Mouse (Mus musculus) left cerebral cortex, postnatal 14 days (tissue): ENCODE results near the gene Tnfaip8l3. TPM values are rescaled to one million over a fixed set of nuclear protein-coding genes. Genes with fewer than 3 reads are reported as not detected.

ENCODE experiments used
- DNase-seq, 2 experiments: peaks; one replicate each; pipeline ENCODE4 v3.0.0; 2021 to 2022; ENCODE audit warnings: low spot score in 2 of 2, mixed read lengths in 1 of 2
- intact Hi-C: fragments of 180-260 bp; cut with DNase I; formaldehyde crosslinking; loops from one replicate; pipeline ENCODE4 v1.15.1; 2025
- long read RNA-seq, 2 experiments: library from polyadenylated mRNA; stranded (forward); transcript quantifications; one replicate each; pipeline ENCODE4 v2.0.0; 2021
- total RNA-seq, 2 experiments: library from RNA; stranded (reverse); gene quantifications; 2 replicates each; pipeline ENCODE4 v1.2.3; 2021

Gene Tnfaip8l3
- 1 to 10 TPM; 5.1 to 6.5 TPM for total RNA-seq
- long read RNA-seq, experiment 1, full-length matches to known transcripts, result 3 of 4 reads
- long read RNA-seq, experiment 1, partial matches to known transcripts, result 0 of 4 reads
- long read RNA-seq, experiment 1, other reads (novel, unspliced or antisense), result 1 of 4 reads
- long read RNA-seq, experiment 2, full-length matches to known transcripts, result 3 of 4 reads
- long read RNA-seq, experiment 2, partial matches to known transcripts, result 0 of 4 reads
- long read RNA-seq, experiment 2, other reads (novel, unspliced or antisense), result 1 of 4 reads

DNA sequence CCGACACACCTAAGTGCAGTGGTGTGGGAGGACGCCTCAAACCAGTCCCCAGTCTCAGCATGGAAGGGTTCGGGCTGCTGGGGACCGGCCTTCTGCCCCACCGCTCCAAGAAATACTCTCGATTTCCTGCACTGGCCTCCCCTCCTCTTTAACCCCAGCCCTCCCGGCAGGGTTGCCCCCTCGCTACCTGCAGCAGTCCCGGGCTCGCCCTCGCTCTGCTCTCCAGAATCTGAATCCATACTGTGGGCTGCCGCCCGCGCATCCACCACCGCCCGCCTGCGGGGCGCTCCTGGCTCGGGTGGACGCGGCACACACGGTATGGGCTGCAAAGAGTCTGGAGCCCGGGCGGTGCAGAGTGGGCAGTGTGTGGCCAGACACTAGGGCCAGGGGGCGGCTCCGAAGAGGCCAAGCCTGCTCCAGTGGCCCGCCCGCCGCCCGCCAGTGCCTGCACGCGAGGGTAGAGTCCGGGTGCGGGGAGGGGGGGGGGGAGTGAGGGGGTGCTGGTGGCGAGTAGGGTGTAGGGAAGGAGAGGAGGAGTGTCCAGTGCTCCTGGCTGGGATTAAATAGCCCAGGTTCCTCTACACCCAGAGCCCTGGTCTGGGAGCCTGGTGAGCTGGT, at the start of gene Tnfaip8l3:
Gene Tnfaip8l3, minus strand, starts transcription at position 357 of the 618 bp plus-strand sequence.
- DNase-seq, result peak in 1 of 2 experiments; percentile 12
- intact Hi-C loops, result no loop called here

DNA sequence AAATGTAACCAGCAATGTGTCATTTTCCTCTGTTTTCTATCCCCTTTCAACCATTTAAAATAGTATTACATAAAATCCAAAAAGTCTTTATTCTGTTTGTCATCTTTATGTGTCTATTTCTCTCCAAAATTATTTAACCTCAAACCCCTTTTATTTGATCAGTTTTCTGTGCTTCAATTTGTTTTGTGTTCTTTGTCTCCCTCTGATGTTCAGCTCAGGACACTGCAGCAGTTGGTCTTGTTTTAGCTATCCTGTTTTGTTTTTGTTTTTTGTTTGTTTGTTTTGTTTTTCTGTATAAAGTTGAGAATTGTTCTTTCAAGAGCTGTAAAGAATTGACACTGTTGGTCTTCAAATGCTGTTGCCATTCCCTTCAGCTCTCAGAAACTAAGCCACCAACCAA, 44.5 kb upstream of the Tnfaip8l3 start:
- intact Hi-C loops, result loop anchor here (1.0 to 5.0 kb wide), 2 partner anchors 121 to 220 kb away; no protein-coding TSS in a partner anchor
- peak; percentile 17 to 19 for DNase-seq

DNA sequence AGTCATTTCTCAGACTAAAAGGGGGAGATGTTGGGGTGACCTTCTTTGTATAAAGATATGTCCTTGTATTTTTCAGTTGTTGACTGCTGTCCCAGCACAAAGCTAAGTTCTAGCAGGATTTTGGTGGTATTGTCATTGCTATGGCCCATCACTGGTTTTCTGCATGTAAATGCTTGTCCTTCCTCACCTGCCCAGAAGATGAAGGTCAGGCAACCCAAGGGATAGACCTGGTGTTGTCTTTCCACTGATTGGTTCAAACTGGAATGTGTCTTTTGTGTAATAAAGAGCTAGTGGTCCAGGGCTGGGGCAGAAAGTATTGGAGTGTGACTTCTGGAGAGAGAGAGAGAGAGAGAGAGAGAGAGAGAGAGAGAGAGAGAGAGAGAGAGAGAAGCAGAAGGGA, 30.4 kb upstream of the Tnfaip8l3 start:
- DNase-seq, result no peak
- intact Hi-C loops, result no loop called here

DNA sequence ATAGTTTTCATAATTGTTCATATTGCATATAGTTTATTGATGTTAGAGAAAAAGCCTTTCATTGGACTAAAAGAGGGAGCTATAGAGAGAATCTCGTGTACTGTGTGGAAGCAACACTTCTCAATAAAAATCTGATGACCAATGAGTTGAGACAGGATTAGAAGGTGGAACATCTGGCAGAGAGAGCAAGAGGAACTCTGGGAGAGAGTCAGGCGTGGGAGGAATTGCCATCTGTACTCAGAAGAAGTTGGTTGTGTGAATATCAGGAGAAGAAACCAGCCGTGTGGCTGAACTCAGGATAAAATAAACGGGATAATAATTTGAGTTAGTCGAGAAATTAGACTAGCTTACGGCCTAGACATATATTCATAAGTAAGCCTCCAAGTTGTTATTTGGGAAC, 28.9 kb upstream of the Tnfaip8l3 start:
- DNase-seq, result no peak
- intact Hi-C loops, result no loop called here

DNA sequence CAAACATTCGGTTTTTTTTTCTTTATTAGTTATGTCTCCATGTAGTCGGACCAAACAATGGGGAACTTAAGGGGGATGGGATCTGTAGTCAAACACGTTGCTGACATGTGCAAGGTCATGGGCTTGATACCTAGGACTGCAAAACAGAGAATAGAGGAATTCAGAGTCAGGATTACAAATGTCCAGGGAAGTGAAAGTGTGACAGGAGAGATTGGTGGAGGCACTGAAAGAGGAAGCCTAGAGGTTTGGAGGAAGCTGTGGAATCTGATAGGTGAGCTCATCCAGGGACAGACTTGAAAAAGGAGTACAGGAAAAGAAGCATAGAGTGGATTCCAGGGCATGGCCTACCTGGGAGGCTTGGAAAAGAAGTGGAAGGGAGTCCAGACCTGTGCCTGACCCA, 16.1 kb upstream of the Tnfaip8l3 start:
- intact Hi-C loops, result no loop called here
- DNase-seq, result no peak

DNA sequence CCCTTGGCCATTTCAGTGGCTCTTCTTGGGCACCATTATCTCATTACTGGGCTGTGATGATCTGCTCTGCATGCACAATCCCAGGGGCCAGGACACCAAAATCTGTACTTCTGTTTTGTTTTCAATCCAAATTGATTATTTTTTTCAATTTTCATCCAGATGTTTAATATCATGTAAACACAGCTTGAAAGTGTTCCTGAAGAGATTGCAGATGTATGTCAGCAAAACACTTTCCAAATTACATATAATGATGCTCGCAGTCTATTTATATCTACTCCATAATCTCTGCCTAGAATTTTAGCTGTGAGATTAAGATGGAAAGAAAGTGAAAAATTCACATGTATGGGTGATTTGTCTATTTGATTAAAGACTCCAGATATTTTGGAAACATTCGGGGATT, 9.6 kb upstream of the Tnfaip8l3 start:
- intact Hi-C loops, result no loop called here
- DNase-seq, result no peak

DNA sequence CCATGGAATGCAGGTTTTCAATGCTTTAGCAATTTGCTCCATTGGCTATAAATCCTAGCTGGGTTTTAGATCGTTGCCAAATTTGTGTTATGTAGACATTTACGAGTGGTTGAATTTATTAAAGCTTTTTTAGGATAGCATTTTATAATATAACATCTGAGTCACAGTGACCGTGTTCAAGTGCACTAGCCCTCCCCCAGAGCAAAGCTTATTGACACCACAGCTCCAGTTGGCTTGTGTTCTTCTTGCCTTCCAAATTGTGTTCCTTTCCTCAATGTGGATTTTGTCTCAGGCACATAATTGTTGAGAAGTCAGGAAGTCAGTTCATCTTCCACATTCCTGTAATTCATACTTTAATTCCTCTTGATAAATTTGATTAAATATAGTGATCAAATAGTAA, 6.7 kb upstream of the Tnfaip8l3 start:
- intact Hi-C loops, result no loop called here
- no peak for DNase-seq

DNA sequence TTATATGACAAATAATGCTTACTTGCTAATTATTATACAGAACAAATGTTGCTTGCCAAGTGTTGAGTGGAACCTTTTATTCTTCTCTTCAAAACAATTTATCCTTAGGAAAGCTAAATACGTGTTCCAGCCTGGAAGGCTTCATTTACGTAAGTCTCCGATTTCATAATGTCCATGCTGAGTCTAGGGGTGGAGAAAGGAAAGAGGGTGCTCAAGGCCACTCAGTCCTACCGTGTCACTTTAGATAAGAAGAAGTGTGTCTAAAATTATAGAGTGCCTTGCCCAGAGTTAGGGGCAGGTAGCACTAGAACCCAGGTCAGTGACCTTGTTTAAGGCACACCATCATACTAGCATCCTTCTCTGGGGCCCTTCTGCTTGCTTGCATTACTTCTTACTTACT, 5.5 kb upstream of the Tnfaip8l3 start:
- DNase-seq, result no peak
- intact Hi-C loops, result no loop called here

DNA sequence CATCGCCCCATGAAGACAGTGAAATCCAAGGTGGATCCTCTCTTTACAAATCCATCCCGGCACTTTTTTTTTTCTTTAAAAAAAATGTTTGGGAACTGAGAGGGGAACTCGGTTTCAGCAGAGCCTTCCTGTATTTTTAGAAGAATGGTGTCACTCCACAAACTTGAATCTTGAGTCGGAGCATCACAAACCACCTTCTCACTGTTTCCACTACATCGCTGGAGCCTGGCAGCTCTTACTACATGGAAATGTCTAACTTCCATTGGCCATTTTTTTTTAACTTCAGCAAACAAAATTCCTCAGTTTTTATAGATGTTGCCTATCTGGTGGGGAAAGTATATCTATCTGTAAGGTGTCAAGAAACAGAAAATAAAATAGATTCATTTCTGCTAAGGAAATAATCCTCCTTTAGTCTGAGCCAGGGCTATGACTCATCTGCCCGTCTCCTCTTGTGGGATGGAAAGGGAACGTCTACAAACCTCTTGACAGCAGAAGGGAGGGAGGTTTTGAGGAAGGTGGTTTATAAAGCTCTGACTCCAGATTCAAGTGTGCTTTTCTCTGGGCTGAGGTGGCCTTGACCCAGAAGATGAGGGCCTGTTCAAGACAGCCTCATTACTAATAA, 3.4 kb upstream of the Tnfaip8l3 start:
- intact Hi-C loops, result no loop called here

DNA sequence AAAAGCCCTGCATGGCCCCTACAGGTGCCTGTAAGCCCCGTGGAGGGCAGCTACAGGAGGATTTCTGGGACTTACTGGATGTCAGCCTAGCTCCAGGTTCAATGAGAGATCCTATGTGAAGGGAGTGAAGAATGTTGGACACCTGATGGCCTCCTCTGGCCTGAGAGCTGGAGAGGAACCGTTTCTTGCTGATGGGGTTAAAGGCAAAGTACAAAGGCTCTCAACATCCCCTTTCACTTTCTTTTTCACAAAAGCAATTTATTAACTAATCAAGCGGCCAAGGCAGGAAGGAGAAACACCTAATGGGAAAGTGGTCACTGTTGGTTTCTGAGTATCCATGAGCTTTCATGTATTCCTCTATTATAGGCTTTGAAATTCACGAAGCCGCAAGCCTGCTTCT, 1.0 kb upstream of the Tnfaip8l3 start:
- intact Hi-C loops, result no loop called here
- DNase-seq, result no peak

More for the DNA sequence above, 3.4 kb upstream of the Tnfaip8l3 start:
- no peak for DNase-seq

DNA sequence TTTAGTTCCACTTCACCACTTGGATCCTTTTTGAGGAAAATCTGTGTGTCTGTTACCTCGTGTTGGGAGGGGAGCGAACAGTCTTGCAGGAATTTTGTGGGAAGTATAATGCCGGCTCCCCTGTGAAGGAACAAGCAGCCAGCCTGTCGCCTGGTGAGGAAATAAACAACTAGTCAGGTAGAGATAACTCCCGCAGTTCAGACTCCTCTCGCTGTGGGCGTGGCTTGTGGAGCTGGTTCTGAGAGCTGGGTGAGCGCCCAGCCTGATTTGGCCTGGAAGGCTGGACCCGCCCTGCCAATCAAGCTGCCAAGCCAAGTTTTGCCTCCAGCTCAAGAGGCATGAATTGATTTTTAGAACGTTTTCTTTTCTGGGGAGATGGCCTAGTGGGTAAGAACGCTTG, 589 bp upstream of the Tnfaip8l3 start:
- intact Hi-C loops, result no loop called here
- peak; percentile 23 to 55 for DNase-seq

DNA sequence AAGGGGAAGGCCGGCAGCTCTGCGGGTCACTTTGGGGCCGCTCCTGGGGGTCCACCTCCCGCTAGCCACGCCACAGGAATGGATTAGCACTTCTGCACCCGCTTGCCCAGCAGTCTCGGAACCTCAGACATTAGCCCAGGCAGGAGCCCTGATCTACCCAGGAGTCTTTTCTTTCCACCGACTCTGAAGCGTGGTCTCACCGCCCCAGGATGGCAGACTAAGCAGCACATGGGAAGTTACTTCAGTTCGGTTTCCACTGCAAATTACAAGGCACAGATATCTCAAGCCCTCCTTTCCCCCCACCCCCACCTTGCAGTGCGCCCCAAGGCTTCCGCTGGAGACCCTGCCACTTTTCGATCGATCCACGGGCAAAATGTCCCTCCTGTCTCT, 551 bp downstream of the Tnfaip8l3 start:
- intact Hi-C loops, result no loop called here
- DNase-seq, result no peak

DNA sequence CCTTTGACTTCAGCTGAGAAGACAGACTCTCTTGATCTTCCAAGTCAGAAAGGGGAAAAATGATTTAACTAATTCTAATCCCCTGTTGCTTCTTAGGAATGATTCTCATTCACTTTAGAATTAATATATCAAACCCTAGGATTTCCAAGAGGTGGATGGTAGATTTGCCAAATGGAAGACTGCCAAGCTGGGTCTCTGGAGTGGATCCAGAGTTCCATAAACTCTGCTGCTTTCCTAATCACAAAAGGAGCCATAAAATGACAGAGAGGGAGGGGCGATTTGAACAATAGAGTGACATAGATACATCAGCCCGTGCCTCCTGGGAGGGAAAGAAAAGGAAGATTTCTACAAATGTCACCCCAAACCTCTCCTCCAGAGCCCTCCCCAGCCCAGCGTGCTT, 3.4 kb downstream of the Tnfaip8l3 start:
- intact Hi-C loops, result no loop called here
- no peak for DNase-seq

DNA sequence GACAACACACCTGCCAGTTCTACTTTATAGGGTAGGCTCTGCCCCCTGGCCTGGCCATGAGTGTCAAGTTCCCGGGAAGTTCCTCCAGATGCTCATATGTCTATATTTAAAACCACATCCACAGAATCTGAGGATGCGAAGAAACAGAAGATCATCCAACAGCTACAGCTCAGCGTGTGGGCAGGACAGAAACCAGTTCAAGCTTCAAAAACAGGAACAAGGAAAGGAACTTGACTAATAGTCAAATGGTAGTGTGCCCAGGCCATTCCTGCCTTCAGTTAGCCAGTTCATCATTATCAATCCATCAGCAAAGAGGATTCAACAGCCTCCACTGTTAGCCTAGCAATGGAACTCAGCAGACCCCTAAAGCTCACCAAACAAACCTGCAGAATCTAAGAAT, 4.5 kb downstream of the Tnfaip8l3 start:
- intact Hi-C loops, result no loop called here
- DNase-seq, result no peak

DNA sequence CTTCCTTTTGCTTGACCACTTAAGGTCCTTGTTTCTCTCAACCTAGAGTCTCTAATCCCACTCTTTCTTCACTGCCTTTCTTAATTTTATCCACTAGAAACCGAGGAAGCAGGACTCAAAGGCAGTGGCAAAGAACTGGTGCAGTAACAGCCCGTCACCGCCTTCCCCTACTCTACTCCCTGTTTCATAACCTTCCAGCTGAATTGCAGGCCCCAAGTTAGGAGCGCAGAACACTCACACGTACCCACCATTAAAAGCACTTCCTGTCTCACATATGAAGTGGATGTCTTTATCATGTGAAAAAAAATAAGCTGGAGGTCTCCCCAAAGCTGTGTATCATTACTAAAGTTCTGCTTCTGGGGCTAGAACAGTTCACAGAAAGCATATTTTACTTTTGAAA, 6.5 kb downstream of the Tnfaip8l3 start:
- DNase-seq, result no peak
- intact Hi-C loops, result no loop called here

DNA sequence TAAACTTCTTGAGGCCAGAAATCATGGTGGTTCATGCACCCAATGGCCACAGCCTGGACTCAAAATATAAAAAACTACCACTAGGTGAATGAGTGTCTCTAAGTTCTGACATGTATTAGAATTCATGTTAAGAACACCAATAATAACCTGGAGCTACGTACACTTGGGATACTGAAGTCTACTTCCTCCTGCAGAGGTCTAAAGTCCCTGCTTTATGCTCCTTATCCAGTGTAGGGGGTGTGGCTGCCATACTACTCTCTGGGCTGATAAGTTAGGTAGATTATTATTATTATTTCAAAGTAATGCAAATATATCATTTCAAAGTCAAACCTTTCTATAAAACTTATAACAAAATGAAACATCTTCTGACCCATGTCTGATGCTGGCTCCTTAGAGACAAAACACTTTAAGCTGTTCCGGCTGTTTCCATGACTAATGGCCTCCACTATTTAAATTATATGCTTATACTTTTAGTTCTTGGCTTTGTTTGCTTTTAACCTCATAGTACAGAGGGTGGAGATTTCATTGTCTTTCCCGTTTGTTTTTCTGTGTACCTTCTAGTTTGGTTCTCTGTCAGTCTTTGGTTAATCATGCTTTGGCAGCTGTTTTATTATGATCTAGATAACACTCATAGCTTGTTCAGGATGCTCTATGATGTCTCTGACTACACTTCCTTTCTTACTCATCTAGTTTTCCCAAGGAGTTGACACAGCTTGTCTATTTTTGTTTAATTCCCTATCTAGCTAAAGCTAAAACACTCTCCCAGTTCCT, 16.7 kb downstream of the Tnfaip8l3 start:
- DNase-seq, result no peak
- intact Hi-C loops, result no loop called here

DNA sequence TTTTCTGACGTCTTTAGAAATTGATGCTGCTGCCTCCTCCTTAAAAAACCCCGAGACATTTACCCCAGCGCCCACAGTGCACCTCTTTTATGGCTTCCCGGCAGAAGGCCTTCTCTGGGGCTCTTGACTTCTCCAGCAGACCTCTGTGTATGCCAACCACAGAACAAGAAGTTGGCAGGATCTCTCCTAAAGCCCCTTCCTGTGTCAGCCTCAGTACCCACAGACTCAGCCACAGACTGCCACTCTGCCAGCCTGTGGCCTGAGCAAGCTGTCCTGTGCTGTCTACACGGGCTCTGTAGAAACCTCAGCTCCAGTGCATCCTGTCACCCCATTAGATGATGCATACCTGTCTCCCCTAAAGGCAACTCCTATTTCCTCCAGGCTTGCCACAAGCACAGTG, 19.2 kb downstream of the Tnfaip8l3 start:
- intact Hi-C loops, result no loop called here
- DNase-seq, result no peak

DNA sequence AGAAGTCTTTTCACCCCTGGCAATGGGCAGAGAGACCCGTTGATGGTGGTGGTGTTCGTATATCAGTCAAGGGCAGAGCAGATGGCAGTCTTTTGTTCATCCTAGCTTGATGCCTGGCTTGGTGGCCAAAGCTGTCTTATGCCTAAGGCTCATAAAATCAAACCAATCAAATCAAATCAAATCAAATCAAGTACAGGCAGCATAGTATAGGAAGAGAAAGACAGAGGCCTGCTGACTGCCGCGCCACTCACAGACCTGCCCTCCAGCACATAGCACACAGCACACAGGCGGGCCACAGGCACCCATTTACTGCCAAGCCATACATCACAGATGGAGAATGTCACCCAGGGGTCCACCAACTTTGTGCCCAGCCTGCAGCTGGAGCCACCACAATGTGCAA, 25.1 kb downstream of the Tnfaip8l3 start:
- no peak for DNase-seq
- intact Hi-C loops, result no loop called here

DNA sequence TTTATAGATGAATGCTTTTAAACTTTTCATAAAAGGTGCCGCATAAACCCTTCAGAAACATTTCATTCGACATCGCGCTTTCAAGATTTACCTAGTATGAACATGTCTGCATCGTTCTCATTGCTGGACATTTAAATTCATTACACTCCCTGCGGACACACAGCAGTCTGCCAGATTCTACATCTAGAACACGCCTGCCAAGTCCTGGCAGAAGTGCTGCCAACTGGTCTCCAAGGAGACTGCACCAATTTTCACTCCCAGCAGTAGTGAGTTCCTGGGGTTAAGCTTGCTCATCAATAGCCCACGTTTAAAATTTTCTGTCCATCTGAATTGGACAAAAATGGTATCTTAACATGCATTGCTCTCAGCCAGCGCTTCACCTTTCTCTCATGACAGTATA, 30.5 kb downstream of the Tnfaip8l3 start:
- intact Hi-C loops, result no loop called here
- DNase-seq, result peak in 1 of 2 experiments; percentile 27

DNA sequence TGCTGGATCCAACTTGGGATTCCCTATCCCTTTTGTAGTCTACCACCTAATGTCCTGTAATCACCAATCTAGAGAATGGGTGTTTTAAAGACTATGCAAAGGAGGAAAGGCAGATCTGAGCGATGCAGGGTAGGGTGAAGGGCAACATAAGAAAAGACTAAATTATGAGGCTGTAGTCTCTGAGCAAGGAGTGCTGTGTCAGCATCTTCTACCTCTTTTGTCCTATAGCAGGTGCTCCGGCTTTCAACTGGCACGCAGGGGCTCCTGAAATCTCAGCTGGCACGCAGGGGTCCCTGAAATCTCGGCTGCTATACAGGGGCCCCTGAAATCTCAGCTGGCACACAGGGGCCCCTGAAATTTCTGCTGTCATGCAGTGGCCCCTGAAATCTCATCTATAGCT, 33.5 kb downstream of the Tnfaip8l3 start:
- intact Hi-C loops, result no loop called here
- no peak for DNase-seq
